Mouse (Mus musculus): ENCODE data around the gene Cfap100. TPM values are rescaled to one million over a fixed set of nuclear protein-coding genes. Genes with fewer than 3 reads are reported as not detected.

Gene Cfap100
- polyA plus RNA-seq, 1 experiment from 2014 or later, result 0.06 TPM

- H3K27me3 ChIP-seq (ENCODE audit: insufficient read depth, low read length), result peaks cover 5% of the 10 kb centered on the region
- H3K4me2 ChIP-seq (ENCODE audit: low read depth, low read length), result peak overlapping the region; percentile 74
- TF ChIP-seq EP300 (IDR thresholded peaks at IDR 0.05; ENCODE audit: low read depth) (no peak), CTCF (IDR thresholded peaks at IDR 0.05; ENCODE audit: low read depth) (no peak)
- 46% methylated on average over 1 of the region's 1 CpGs for WGBS (ENCODE audit: insufficient replicate concordance)
- H3K4me1 ChIP-seq (ENCODE audit: insufficient read depth), result peaks cover 4% of the 10 kb centered on the region
- H3K9ac ChIP-seq (replicated peaks), result peak overlapping the region; percentile 71
- H3K4me3 ChIP-seq (ENCODE audit: low read depth, low read length), result peak overlapping the region; percentile 48
- H3K27ac ChIP-seq (ENCODE audit: low read depth), result peak overlapping the region; percentile 59; the same call in 1 of the 2 replicates
- ATAC-seq, result no peak
- H3K36me3 ChIP-seq (replicated peaks; ENCODE audit: insufficient read depth, low read length), result peaks cover 7% of the 10 kb centered on the region
- no peaks in the 10 kb centered on the region for H3K9me3 ChIP-seq (ENCODE audit: low read length)
- DNase-seq, result no peak
Measured at GRCm38 (mm10) chr6:90468216-90468615, 39.6 kb upstream of the Cfap100 start.

GRCm38 (mm10) chr6:90466847-90467410, 38.3 kb upstream of the Cfap100 start:
- Histone ChIP-seq H3K27me3 (ENCODE audit: insufficient read depth, low read length) (peaks cover 15% of the 10 kb centered on the region), H3K4me3 (ENCODE audit: low read depth, low read length) (peak overlapping the region; percentile 48), H3K27ac (ENCODE audit: low read depth) (peak overlapping the region; percentile 99), H3K4me2 (ENCODE audit: low read depth, low read length) (peak overlapping the region; percentile 74), H3K9ac (replicated peaks) (peak overlapping the region; percentile 71), H3K9me3 (ENCODE audit: low read length) (no peaks in the 10 kb centered on the region), H3K4me1 (ENCODE audit: insufficient read depth) (peaks cover 5% of the 10 kb centered on the region), H3K36me3 (replicated peaks; ENCODE audit: insufficient read depth, low read length) (peaks cover 3% of the 10 kb centered on the region)
- DNase-seq (peak; percentile 50), ATAC-seq (peak; percentile 4)
- TF ChIP-seq CTCF (IDR thresholded peaks at IDR 0.05; ENCODE audit: low read depth) (peak; percentile 33), EP300 (IDR thresholded peaks at IDR 0.05; ENCODE audit: low read depth) (no peak)
- WGBS (ENCODE audit: insufficient replicate concordance), result 68% methylated on average over 12 of the region's 12 CpGs

- ATAC-seq, result no peak
- H3K4me3 ChIP-seq (ENCODE audit: low read depth, low read length), result peak overlapping the region; percentile 48
- peak overlapping the region; percentile 99 for H3K27ac ChIP-seq (ENCODE audit: low read depth)
Measured at GRCm38 (mm10) chr6:90466079-90466478, 37.5 kb upstream of the Cfap100 start.

GRCm38 (mm10) chr6:90465028-90465640, 36.5 kb upstream of the Cfap100 start:
- Histone ChIP-seq H3K9me3 (ENCODE audit: low read length) (no peaks in the 10 kb centered on the region), H3K27me3 (ENCODE audit: insufficient read depth, low read length) (peaks cover 26% of the 10 kb centered on the region), H3K9ac (replicated peaks) (peak overlapping the region; percentile 71), H3K4me3 (ENCODE audit: low read depth, low read length) (peak overlapping the region; percentile 48), H3K4me1 (ENCODE audit: insufficient read depth) (peaks cover 8% of the 10 kb centered on the region; the same call in 1 of the 2 replicates), H3K27ac (ENCODE audit: low read depth) (peak overlapping the region; percentile 99), H3K36me3 (replicated peaks; ENCODE audit: insufficient read depth, low read length) (no peaks in the 10 kb centered on the region; the same call in none of the 2 replicates), H3K4me2 (ENCODE audit: low read depth, low read length) (peak overlapping the region; percentile 74)
- DNase-seq (peak; percentile 55), ATAC-seq (peak; percentile 18)
- no peak for TF ChIP-seq CTCF (IDR thresholded peaks at IDR 0.05; ENCODE audit: low read depth)
- TF ChIP-seq EP300 (IDR thresholded peaks at IDR 0.05; ENCODE audit: low read depth), result no peak
- 70% methylated on average over 11 of the region's 11 CpGs for WGBS (ENCODE audit: insufficient replicate concordance)

More at GRCm38 (mm10) chr6:90466079-90466478, 37.5 kb upstream of the Cfap100 start:
- Histone ChIP-seq H3K27me3 (ENCODE audit: insufficient read depth, low read length) (peaks cover 24% of the 10 kb centered on the region), H3K9ac (replicated peaks) (peak overlapping the region; percentile 71), H3K9me3 (ENCODE audit: low read length) (no peaks in the 10 kb centered on the region), H3K36me3 (replicated peaks; ENCODE audit: insufficient read depth, low read length) (no peaks in the 10 kb centered on the region; the same call in none of the 2 replicates), H3K4me2 (ENCODE audit: low read depth, low read length) (peak overlapping the region; percentile 74), H3K4me1 (ENCODE audit: insufficient read depth) (peaks cover 8% of the 10 kb centered on the region)
- TF ChIP-seq CTCF (IDR thresholded peaks at IDR 0.05; ENCODE audit: low read depth) (no peak), EP300 (IDR thresholded peaks at IDR 0.05; ENCODE audit: low read depth) (peak; percentile 71)
- WGBS (ENCODE audit: insufficient replicate concordance), result 56% methylated on average over 10 of the region's 10 CpGs
- peak; percentile 70 for DNase-seq

DNA sequence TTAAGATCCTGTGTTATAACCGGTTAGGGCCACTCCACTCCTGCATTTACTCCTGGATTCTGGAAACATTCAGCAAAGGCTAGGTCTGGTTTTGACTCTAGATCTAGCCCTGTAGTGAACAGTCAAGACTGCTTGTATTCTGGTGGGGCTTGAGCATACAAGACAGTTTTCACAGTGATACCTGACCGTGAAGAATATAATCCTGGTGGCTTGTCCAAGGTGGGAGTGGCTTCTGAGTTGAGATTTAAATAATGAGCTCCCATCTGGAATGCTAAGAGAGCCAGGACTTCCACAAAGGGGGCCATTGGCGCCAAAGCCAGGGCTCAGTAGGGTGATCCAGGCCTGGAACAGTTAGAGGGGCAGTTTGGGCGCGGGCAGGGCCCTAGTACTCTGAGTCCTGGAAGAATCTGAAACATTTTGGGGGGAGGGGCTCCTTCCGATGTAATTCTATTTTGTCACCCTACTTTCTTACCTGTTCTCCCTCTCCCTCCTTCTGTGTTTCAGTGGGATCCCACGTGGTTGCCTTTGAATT, 35.4 kb upstream of the Cfap100 start:
- peak overlapping the region; percentile 74 for H3K4me2 ChIP-seq (ENCODE audit: low read depth, low read length)
- H3K4me1 ChIP-seq (ENCODE audit: insufficient read depth), result peaks cover 8% of the 10 kb centered on the region; the same call in 1 of the 2 replicates
- no peak for TF ChIP-seq EP300 (IDR thresholded peaks at IDR 0.05; ENCODE audit: low read depth)
- no peak for TF ChIP-seq CTCF (IDR thresholded peaks at IDR 0.05; ENCODE audit: low read depth)
- H3K9ac ChIP-seq (replicated peaks), result peak overlapping the region; percentile 56
- peak overlapping the region; percentile 99 for H3K27ac ChIP-seq (ENCODE audit: low read depth)
- DNase-seq (no peak), ATAC-seq (no peak)
- H3K27me3 ChIP-seq (ENCODE audit: insufficient read depth, low read length), result peaks cover 26% of the 10 kb centered on the region
- no peaks in the 10 kb centered on the region; the same call in none of the 2 replicates for H3K36me3 ChIP-seq (replicated peaks; ENCODE audit: insufficient read depth, low read length)
- H3K9me3 ChIP-seq (ENCODE audit: low read length), result no peaks in the 10 kb centered on the region
- peak overlapping the region; percentile 11 for H3K4me3 ChIP-seq (ENCODE audit: low read depth, low read length)
- WGBS (ENCODE audit: insufficient replicate concordance), result 40% methylated on average over 7 of the region's 7 CpGs

GRCm38 (mm10) chr6:90463228-90463862, 34.7 kb upstream of the Cfap100 start:
- Histone ChIP-seq H3K9ac (replicated peaks) (peak overlapping the region; percentile 81), H3K4me3 (ENCODE audit: low read depth, low read length) (peak overlapping the region; percentile 63), H3K4me1 (ENCODE audit: insufficient read depth) (peaks cover 8% of the 10 kb centered on the region; the same call in 1 of the 2 replicates), H3K27me3 (ENCODE audit: insufficient read depth, low read length) (peaks cover 26% of the 10 kb centered on the region), H3K4me2 (ENCODE audit: low read depth, low read length) (peak overlapping the region; percentile 74), H3K36me3 (replicated peaks; ENCODE audit: insufficient read depth, low read length) (no peaks in the 10 kb centered on the region; the same call in none of the 2 replicates), H3K27ac (ENCODE audit: low read depth) (peak overlapping the region; percentile 99), H3K9me3 (ENCODE audit: low read length) (no peaks in the 10 kb centered on the region)
- TF ChIP-seq CTCF (IDR thresholded peaks at IDR 0.05; ENCODE audit: low read depth) (peak; percentile 4; the same call in 1 of the 2 replicates), EP300 (IDR thresholded peaks at IDR 0.05; ENCODE audit: low read depth) (peak; percentile 80)
- DNase-seq (peak; percentile 87), ATAC-seq (peak; percentile 82)
- 1% methylated on average over 31 of the region's 31 CpGs for WGBS (ENCODE audit: insufficient replicate concordance)

Measured in liver, postnatal 0 days (tissue).